Mouse (Mus musculus) gastrocnemius, postnatal 10 days (tissue): ENCODE results near the gene Sdhaf1. TPM values are rescaled to one million over a fixed set of nuclear protein-coding genes. Genes with fewer than 3 reads are reported as not detected.

ENCODE experiments used
- DNase-seq: peaks from one replicate; pipeline ENCODE4 v3.0.0; 2021; ENCODE audit warnings: mixed read lengths
- total RNA-seq, 2 experiments: library from RNA; stranded (reverse); gene quantifications; 2 replicates each; pipeline ENCODE4 v1.2.3; 2021

Gene Sdhaf1
- total RNA-seq, 2 experiments from 2014 or later: 10.3 to 11.5 TPM

- no peak for DNase-seq
These were observed 2.7 kb upstream of the Sdhaf1 start for GRCm38 (mm10) chr7:30326427-30326826.

GRCm38 (mm10) chr7:30325364-30325763 is 1.7 kb upstream of the Sdhaf1 start:
- peak; percentile 49 for DNase-seq

- DNase-seq: no peak
These were observed 727 bp upstream of the Sdhaf1 start for GRCm38 (mm10) chr7:30324300-30324944.

GRCm38 (mm10) chr7:30322865-30323264 is 830 bp downstream of the Sdhaf1 start:
- no peak for DNase-seq

- DNase-seq: peak; percentile 97
These were observed 1.4 kb downstream of the Sdhaf1 start for GRCm38 (mm10) chr7:30322285-30322667.

- DNase-seq: peak; percentile 49
These were observed 2.0 kb downstream of the Sdhaf1 start, which contains the start of gene E130208F15Rik for GRCm38 (mm10) chr7:30321539-30322284. Gene E130208F15Rik (plus strand): TSS chr7:30321740.

GRCm38 (mm10) chr7:30320946-30321345 is 2.7 kb downstream of the Sdhaf1 start:
- DNase-seq: no peak

DNA sequence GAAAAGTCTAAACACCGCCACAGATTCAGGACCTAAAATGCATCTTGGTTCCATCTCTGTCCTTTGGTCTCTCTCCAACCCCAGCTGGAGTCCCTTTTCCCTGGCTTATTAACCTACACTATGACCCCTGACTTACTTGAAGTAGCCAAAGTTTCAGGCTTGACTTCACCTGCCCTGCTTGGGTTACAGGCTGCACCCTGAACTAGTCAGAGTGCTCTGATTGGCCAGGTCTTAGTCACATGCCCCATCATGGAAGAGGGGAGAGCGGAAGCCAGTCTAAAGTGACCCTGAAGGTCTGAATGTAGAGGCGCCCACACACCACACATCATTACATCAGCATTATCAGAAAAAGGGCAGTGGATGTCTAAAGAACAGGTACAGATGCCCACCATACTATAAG is 5.6 kb downstream of the Sdhaf1 start:
- DNase-seq: no peak

- DNase-seq: no peak
These were observed 7.9 kb downstream of the Sdhaf1 start for GRCm38 (mm10) chr7:30315559-30316529.

- no peak for DNase-seq
These were observed 9.0 kb downstream of the Sdhaf1 start, which contains the start of gene Syne4 for GRCm38 (mm10) chr7:30314721-30315155. Gene Syne4 (plus strand): TSS chr7:30314807.

GRCm38 (mm10) chr7:30313666-30314320 is 9.9 kb downstream of the Sdhaf1 start:
- DNase-seq: no peak

GRCm38 (mm10) chr7:30310136-30310535 is 13.6 kb downstream of the Sdhaf1 start:
- no peak for DNase-seq

GRCm38 (mm10) chr7:30309395-30310129 is 14.1 kb downstream of the Sdhaf1 start:
- DNase-seq: no peak

GRCm38 (mm10) chr7:30308076-30309005 is 15.4 kb downstream of the Sdhaf1 start, which contains the start of gene Alkbh6:
Gene Alkbh6 (plus strand): TSS chr7:30308717.
- DNase-seq: peak; percentile 82

DNA sequence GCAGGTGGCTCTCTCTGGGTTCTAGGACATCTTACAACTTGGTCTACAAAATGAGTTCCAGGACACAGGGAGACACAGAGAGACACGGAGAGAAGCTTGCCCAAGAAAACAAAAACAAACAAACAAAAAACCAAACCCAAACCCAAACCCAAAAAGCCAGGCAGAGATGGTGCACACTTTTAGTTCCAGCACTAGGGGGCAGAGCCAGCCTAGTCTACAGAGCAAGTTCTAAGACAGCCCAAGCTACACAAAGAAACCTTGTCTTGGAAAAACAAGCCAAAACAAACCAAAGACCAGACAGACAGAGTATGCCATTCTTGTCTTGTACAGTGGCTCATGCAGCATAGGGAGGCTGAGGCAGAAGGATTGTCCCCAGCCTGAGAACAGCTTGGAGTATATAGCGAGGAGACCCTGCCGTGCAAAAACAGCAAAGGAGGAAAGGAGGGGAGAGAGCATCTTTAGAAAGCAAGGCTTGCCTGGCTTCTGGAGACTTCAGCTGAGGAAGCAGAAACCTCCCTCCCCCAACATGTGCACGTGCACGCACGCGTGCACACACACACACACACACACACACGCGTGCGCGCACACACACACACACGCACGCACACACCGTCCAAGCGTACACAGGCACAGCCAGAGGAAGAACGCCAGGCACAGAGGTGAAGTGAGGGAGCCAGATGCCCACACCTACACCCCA is 17.5 kb downstream of the Sdhaf1 start:
- DNase-seq: no peak

GRCm38 (mm10) chr7:30300914-30301313 is 22.8 kb downstream of the Sdhaf1 start:
- DNase-seq: no peak

DNA sequence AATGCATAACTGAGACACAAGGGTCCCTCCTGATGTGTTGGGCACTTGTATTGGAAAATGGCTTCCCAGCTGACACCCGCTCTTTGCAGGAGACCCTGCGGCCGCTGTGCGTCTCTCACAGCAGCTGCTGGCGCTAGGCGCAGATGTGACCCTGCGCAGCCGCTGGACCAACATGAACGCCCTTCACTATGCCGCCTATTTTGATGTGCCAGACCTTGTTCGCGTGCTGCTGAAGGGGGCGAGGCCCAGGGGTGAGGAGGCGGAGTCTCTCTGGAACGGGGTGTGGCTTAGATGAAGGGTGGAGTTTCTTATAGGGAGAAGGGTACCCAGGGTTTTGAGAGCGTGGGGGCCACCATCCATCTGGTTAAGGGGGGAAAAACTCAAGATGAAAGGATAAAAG is 26.4 kb downstream of the Sdhaf1 start:
- no peak for DNase-seq

GRCm38 (mm10) chr7:30296816-30297215 is 26.9 kb downstream of the Sdhaf1 start:
- no peak for DNase-seq

DNA sequence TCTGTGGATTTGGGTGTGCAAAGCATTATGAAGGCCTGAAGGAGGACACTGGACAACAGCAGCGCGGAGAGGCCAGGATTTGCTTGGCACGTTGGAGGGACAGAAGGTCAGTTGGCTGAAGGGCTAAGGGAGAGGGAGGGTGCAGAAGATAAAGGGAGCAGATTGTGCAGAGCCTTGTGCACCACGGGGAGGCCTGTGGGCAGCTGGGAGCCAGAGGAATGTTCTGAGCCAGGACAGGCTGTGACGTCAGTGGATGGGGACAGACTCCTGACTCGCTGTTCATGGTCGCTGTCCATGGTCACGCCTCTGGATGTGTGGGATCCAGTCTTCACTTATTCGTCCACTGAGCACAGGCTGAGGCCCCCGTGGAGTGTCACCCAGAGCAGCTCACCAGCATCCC is 28.6 kb downstream of the Sdhaf1 start:
- peak; percentile 34 for DNase-seq
